In genomic region chr8:114990865-114991613, GRCm38 (mm10) we compare ENCODE assay signal across 24 mouse cellular contexts.
DNase-seq lines count a peak whose midpoint lies in the region; ATAC-seq and TF ChIP-seq lines count a peak whose summit lies in the region.
"Had no signal": no experiment of that assay in that cellular context is flagged by ENCODE, and none has a peak within 500 bp of the region (broad histone marks: within the 10 kb centered on the region; RNA-seq: fewer than 3 reads in every experiment).

No protein-coding gene starts in this region.

- H3K27me3 ChIP-seq in kidney, embryonic 16.5 days (ENCODE audit: insufficient read depth, low read length), result no peaks in the 10 kb centered on the region
- peaks cover 4% of the 10 kb centered on the region; the same call in 1 of the 2 replicates for H3K27me3 ChIP-seq in hindbrain, embryonic 13.5 days
- H3K27me3 ChIP-seq in hindbrain, embryonic 16.5 days (replicated peaks; ENCODE audit: control insufficient read depth, insufficient read depth, low read length), result 0 out of 2 replicates have a peak, but pooled peaks cover 5% of the 10 kb centered on the region
- 0 out of 2 replicates have a peak, but pooled peaks cover 2% of the 10 kb centered on the region for H3K27me3 ChIP-seq in midbrain, postnatal 0 days (ENCODE audit: insufficient read depth, low read length)
- H3K27me3 ChIP-seq: intestine, embryonic 15.5 days; liver, embryonic 15.5 days; lung, embryonic 15.5 days; megakaryocyte, embryonic 14.5 days had no signal

- ATAC-seq in kidney, embryonic 16.5 days (ENCODE audit: low FRiP score, low TSS enrichment), result no peak
- ATAC-seq in hindbrain, embryonic 13.5 days (ENCODE audit: low FRiP score), result no peak
- ATAC-seq in hindbrain, embryonic 16.5 days, result no peak
- ATAC-seq in midbrain, postnatal 0 days (ENCODE audit: low FRiP score), result no peak
- ATAC-seq in granulocyte monocyte progenitor cell, adult 5-6 weeks (replicated peaks; ENCODE audit: poor library complexity, severe bottlenecking), result no peak
- ATAC-seq: forebrain, embryonic 14.5 days; intestine, embryonic 15.5 days had no signal

- no peaks in the 10 kb centered on the region; the same call in 1 of the 2 replicates for H3K4me1 ChIP-seq in kidney, embryonic 16.5 days (ENCODE audit: insufficient read depth, low read length)
- H3K4me1 ChIP-seq in hindbrain, embryonic 13.5 days (replicated peaks), result peaks cover 6% of the 10 kb centered on the region
- H3K4me1 ChIP-seq in hindbrain, embryonic 16.5 days (ENCODE audit: control insufficient read depth, insufficient read depth, low read depth, low read length), result no peaks in the 10 kb centered on the region
- no peaks in the 10 kb centered on the region for H3K4me1 ChIP-seq in midbrain, postnatal 0 days (ENCODE audit: insufficient read depth, low read length)
- H3K4me1 ChIP-seq: embryonic facial prominence, embryonic 15.5 days; intestine, embryonic 15.5 days; liver, embryonic 15.5 days; lung, embryonic 15.5 days; megakaryocyte, embryonic 14.5 days had no signal

- H3K36me3 ChIP-seq in kidney, embryonic 16.5 days (ENCODE audit: insufficient read depth, low read length), result no peaks in the 10 kb centered on the region
- H3K36me3 ChIP-seq in hindbrain, embryonic 13.5 days, result no peaks in the 10 kb centered on the region
- H3K36me3 ChIP-seq in hindbrain, embryonic 16.5 days (ENCODE audit: control insufficient read depth, insufficient read depth, low read length), result no peaks in the 10 kb centered on the region
- H3K36me3 ChIP-seq in midbrain, postnatal 0 days (ENCODE audit: insufficient read depth, low read length), result no peaks in the 10 kb centered on the region
- H3K36me3 ChIP-seq: embryonic facial prominence, embryonic 15.5 days; intestine, embryonic 15.5 days; kidney, embryonic 15.5 days; limb, embryonic 10.5 days; liver, embryonic 15.5 days; lung, embryonic 15.5 days had no signal

- TF ChIP-seq CTCF in midbrain, postnatal 0 days (IDR thresholded peaks at IDR 0.05), result no peak

- H3K9me3 ChIP-seq in kidney, embryonic 16.5 days (ENCODE audit: low read length), result no peaks in the 10 kb centered on the region
- no peaks in the 10 kb centered on the region for H3K9me3 ChIP-seq in hindbrain, embryonic 13.5 days
- no peaks in the 10 kb centered on the region for H3K9me3 ChIP-seq in hindbrain, embryonic 16.5 days (ENCODE audit: control insufficient read depth, low read length)
- no peaks in the 10 kb centered on the region for H3K9me3 ChIP-seq in midbrain, postnatal 0 days (ENCODE audit: low read length)
- H3K9me3 ChIP-seq: embryonic facial prominence, embryonic 15.5 days; intestine, embryonic 15.5 days; kidney, embryonic 15.5 days; limb, embryonic 10.5 days; liver, embryonic 15.5 days; lung, embryonic 15.5 days had no signal

- WGBS in kidney, embryonic 16.5 days, result 26% methylated on average over 13 of the region's 13 CpGs
- WGBS in hindbrain, embryonic 13.5 days, result 21% methylated on average over 13 of the region's 13 CpGs
- 28% methylated on average over 13 of the region's 13 CpGs for WGBS in hindbrain, embryonic 16.5 days
- WGBS in midbrain, postnatal 0 days, result 34% methylated on average over 13 of the region's 13 CpGs

- H3K4me3 ChIP-seq in kidney, embryonic 16.5 days (ENCODE audit: low read length), result no peak overlapping the region
- H3K4me3 ChIP-seq in hindbrain, embryonic 13.5 days, result no peak overlapping the region
- H3K4me3 ChIP-seq in hindbrain, embryonic 16.5 days (ENCODE audit: low read length), result no peak overlapping the region
- H3K4me3 ChIP-seq in midbrain, postnatal 0 days (ENCODE audit: low read depth, low read length), result no peak overlapping the region
- H3K4me3 ChIP-seq: embryonic facial prominence, embryonic 15.5 days; intestine, embryonic 15.5 days; kidney, embryonic 15.5 days; limb, embryonic 10.5 days; liver, embryonic 15.5 days; lung, embryonic 15.5 days; megakaryocyte, embryonic 14.5 days; myocyte had no signal

- no peak overlapping the region for H3K27ac ChIP-seq in kidney, embryonic 16.5 days (ENCODE audit: low read length)
- no peak overlapping the region for H3K27ac ChIP-seq in hindbrain, embryonic 13.5 days
- H3K27ac ChIP-seq in hindbrain, embryonic 16.5 days (ENCODE audit: low read depth, low read length), result no peak overlapping the region
- no peak overlapping the region for H3K27ac ChIP-seq in midbrain, postnatal 0 days (ENCODE audit: low read depth, low read length)
- H3K27ac ChIP-seq: embryonic facial prominence, embryonic 15.5 days; intestine, embryonic 15.5 days; kidney, embryonic 15.5 days; limb, embryonic 10.5 days; liver, embryonic 15.5 days; lung, embryonic 15.5 days had no signal

- H3K9ac ChIP-seq in kidney, embryonic 16.5 days (replicated peaks; ENCODE audit: low read length), result no peak overlapping the region
- H3K9ac ChIP-seq in hindbrain, embryonic 13.5 days, result no peak overlapping the region
- H3K9ac ChIP-seq in hindbrain, embryonic 16.5 days (ENCODE audit: low read depth, low read length), result no peak overlapping the region
- H3K9ac ChIP-seq in midbrain, postnatal 0 days (replicated peaks; ENCODE audit: low read length, poor library complexity, severe bottlenecking), result no peak overlapping the region
- H3K9ac ChIP-seq: embryonic facial prominence, embryonic 15.5 days; intestine, embryonic 15.5 days; kidney, embryonic 15.5 days; liver, embryonic 15.5 days; lung, embryonic 15.5 days had no signal

- peak overlapping the region; percentile 22; the same call in 1 of the 2 replicates for H3K4me2 ChIP-seq in kidney, embryonic 16.5 days (replicated peaks; ENCODE audit: low read depth, low read length)
- 0 out of 2 replicates have a peak overlapping the region, but pooled peaks have one; percentile 21 for H3K4me2 ChIP-seq in hindbrain, embryonic 13.5 days
- peak overlapping the region; percentile 22 for H3K4me2 ChIP-seq in hindbrain, embryonic 16.5 days (ENCODE audit: low read length)
- peak overlapping the region; percentile 2; the same call in 1 of the 2 replicates for H3K4me2 ChIP-seq in midbrain, postnatal 0 days (ENCODE audit: low read depth, low read length, poor library complexity, severe bottlenecking)
- H3K4me2 ChIP-seq: embryonic facial prominence, embryonic 15.5 days; heart, embryonic 11.5 days; intestine, embryonic 15.5 days; kidney, embryonic 15.5 days; liver, embryonic 15.5 days; lung, embryonic 15.5 days had no signal

- DNase-seq in kidney, postnatal 36 days, result no peak
- DNase-seq in midbrain, postnatal 0 days (ENCODE audit: low spot score), result peak; percentile 25
- DNase-seq in left cerebral cortex, adult 11 months (ENCODE audit: low spot score), result no peak
- DNase-seq: adrenal gland, adult 2 months; cerebellum, adult 18-20 months; cerebellum, postnatal 14 days; gastrocnemius, postnatal 10 days; heart, adult 11 months; liver; lung, postnatal 36 days had no signal
